Mouse (Mus musculus) midbrain, postnatal 0 days (tissue): ENCODE measurements around the gene Gse1. TPM values are rescaled to one million over a fixed set of nuclear protein-coding genes. Genes with fewer than 3 reads are reported as not detected.

Experiments used
- ATAC-seq: fragments of 200-750 bp; cut with Nextera tagmentation; 2 replicates; pipeline ENCODE4 v1.8.0; 2017; ENCODE audit warnings: moderate number of reproducible peaks, mild to moderate bottlenecking, moderate TSS enrichment, moderate library complexity; ENCODE audit not compliant: low FRiP score
- DNase-seq: peaks from one replicate; pipeline ENCODE4 v3.0.0-alpha.2; 2015; ENCODE audit warnings: low spot score
- H3K27ac ChIP-seq: fragments of 300-500 bp; sonication (generic); 2 replicates; pipeline ENCODE4 v1.5.1; 2014; ENCODE audit warnings: low read depth, mild to moderate bottlenecking, low read length, mixed read lengths
- H3K27me3 ChIP-seq: fragments of 300-500 bp; sonication (generic); 2 replicates; pipeline ENCODE4 v1.6.1; 2014; ENCODE audit warnings: low read length, control low read depth, mixed read lengths; ENCODE audit not compliant: insufficient read depth
- H3K36me3 ChIP-seq: fragments of 300-500 bp; sonication (generic); 2 replicates; pipeline ENCODE4 v1.6.1; 2014; ENCODE audit warnings: low read length, control low read depth, mixed read lengths; ENCODE audit not compliant: insufficient read depth
- H3K4me1 ChIP-seq: fragments of 300-500 bp; sonication (generic); 2 replicates; pipeline ENCODE4 v1.6.1; 2014; ENCODE audit warnings: mild to moderate bottlenecking, control low read depth, antibody characterized with exemption, low read length, mixed read lengths; ENCODE audit not compliant: insufficient read depth
- H3K4me2 ChIP-seq: fragments of 300-500 bp; sonication (generic); 2 replicates; pipeline ENCODE4 v1.6.1; 2014; ENCODE audit warnings: low read depth, mild to moderate bottlenecking, low read length, mixed read lengths; ENCODE audit not compliant: poor library complexity, severe bottlenecking
- H3K4me3 ChIP-seq: fragments of 300-500 bp; sonication (generic); 2 replicates; pipeline ENCODE4 v1.5.1; 2014; ENCODE audit warnings: low read depth, mild to moderate bottlenecking, low read length, moderate library complexity
- H3K9ac ChIP-seq: fragments of 300-500 bp; sonication (generic); replicated peaks from 2 replicates; pipeline ENCODE4 v1.6.1; 2014; ENCODE audit warnings: mild to moderate bottlenecking, low read length, moderate library complexity, mixed read lengths; ENCODE audit not compliant: poor library complexity, severe bottlenecking
- H3K9me3 ChIP-seq: fragments of 300-500 bp; sonication (generic); 2 replicates; pipeline ENCODE4 v1.6.1; 2016; ENCODE audit warnings: low read length, control low read depth
- CTCF ChIP-seq: IDR thresholded peaks from 2 replicates; pipeline ENCODE4 v1.5.1; 2016; ENCODE audit warnings: antibody characterized with exemption, mild to moderate bottlenecking
- WGBS: fragments of 180-500 bp; shearing (Covaris S2); extraction: QIAGEN DNeasy Blood & Tissue Kit; methylation state at CpG from one replicate; pipeline ENCODE4 v1.1.7; 2014; 5-methylcytosine and 5-hydroxymethylcytosine counted together
- polyA plus RNA-seq: library from polyadenylated mRNA; unstranded; fragments of >200 nt; fragmentation: Nextera tagmentation; extraction: Ambion mirVana; gene quantifications from 2 replicates; pipeline ENCODE4 v1.2.1, GENCODE M21; 2015
- total RNA-seq: library from RNA; depleted of rRNA; stranded (reverse); fragments of >200 nt; gene quantifications from 2 replicates; pipeline ENCODE4 v1.2.3, GENCODE M21; 2014; rRNA removed

Gse1 gene
- total RNA-seq: 47.3 and 51.3 TPM in 2 replicates
- 9.9 and 12.4 TPM in 2 replicates for polyA plus RNA-seq

- H3K9me3 ChIP-seq: no peaks in the 10 kb centered on the region
- peak within 1 kb of the TSS; percentile 61 for H3K4me3 ChIP-seq
- ATAC-seq: peak; percentile 35; the same call in 1 of the 2 replicates
- H3K4me1 ChIP-seq: peaks cover 20% of the 10 kb centered on the region
- peak within 1 kb of the TSS; percentile 75 for H3K9ac ChIP-seq
- no peaks in the 10 kb centered on the region for H3K36me3 ChIP-seq
- H3K27ac ChIP-seq: peak within 1 kb of the TSS; percentile 55
- peak; percentile 84 for DNase-seq
- H3K27me3 ChIP-seq: peaks cover 9% of the 10 kb centered on the region
- peak within 1 kb of the TSS; percentile 89 for H3K4me2 ChIP-seq
- WGBS: 3% methylated on average over 12 of the region's 52 CpGs
- TF ChIP-seq CTCF: no peak
Observed at GRCm38 (mm10) chr8:120227891-120228591, at the start of gene Gse1. Gene Gse1, plus strand, starts transcription at chr8:120228456.

DNA sequence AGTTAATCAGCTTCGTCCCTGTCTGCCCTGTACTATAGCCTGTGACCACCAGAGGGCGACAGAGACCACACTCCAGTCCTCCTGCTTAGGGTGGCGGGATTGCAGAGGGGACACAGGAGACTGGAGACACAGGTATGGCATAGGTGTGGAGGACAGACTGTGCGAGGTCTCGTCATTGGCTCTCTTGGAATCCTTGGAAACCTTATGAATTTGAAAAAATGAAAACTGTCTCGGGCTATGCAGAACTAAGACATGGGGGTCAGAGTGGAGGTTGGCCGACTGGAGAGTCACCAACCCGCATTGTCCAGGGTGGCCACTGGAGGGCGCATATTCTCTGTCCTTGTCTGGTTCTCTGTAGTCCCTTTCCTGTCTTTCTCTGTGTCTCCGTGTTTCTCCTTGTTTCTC is 49.2 kb upstream of the Gse1 start:
- Histone ChIP-seq H3K4me1 (peaks cover 17% of the 10 kb centered on the region), H3K27me3 (peaks cover 4% of the 10 kb centered on the region; the same call in 1 of the 2 replicates), H3K9ac (no peak overlapping the region), H3K27ac (no peak overlapping the region), H3K4me3 (no peak overlapping the region), H3K4me2 (peak overlapping the region; percentile 32), H3K36me3 (no peaks in the 10 kb centered on the region), H3K9me3 (no peaks in the 10 kb centered on the region)
- ATAC-seq (peak; percentile 57), DNase-seq (peak; percentile 90)
- under 1% methylated on average over 10 of the region's 10 CpGs for WGBS
- TF ChIP-seq CTCF: peak; percentile 98

DNA sequence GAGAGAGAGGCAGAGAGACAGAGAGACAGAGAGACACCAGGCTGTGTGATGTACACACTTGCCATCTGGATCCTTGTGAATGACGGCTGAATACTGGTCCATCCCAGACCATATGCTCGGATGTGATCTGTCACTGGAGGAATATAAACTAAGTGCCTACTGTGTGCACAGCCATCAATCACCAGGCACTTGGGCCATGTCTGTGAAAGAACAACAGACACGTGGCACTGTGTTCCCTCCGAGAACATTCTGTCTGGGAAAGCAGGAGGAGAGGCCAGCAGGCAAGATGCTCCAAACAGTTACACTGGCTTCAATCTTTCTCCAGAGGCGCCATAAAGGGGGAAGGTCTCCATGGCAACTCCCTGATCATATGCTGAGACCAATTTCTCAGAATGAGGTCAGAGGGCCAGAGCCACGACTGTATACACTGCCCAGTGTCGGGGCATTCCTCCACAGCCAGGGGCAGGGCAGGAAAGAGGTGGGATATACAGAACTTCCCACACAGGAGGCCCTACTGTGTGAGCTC is 47.7 kb upstream of the Gse1 start:
- no peak overlapping the region; the same call in 1 of the 2 replicates for H3K27ac ChIP-seq
- peaks cover 23% of the 10 kb centered on the region for H3K4me1 ChIP-seq
- no peak overlapping the region for H3K9ac ChIP-seq
- no peak overlapping the region for H3K4me2 ChIP-seq
- no peaks in the 10 kb centered on the region for H3K9me3 ChIP-seq
- DNase-seq: no peak
- H3K4me3 ChIP-seq: no peak overlapping the region
- 36% methylated on average over 7 of the region's 7 CpGs for WGBS
- no peak for ATAC-seq
- H3K27me3 ChIP-seq: no peaks in the 10 kb centered on the region
- H3K36me3 ChIP-seq: no peaks in the 10 kb centered on the region
- no peak for TF ChIP-seq CTCF

DNA sequence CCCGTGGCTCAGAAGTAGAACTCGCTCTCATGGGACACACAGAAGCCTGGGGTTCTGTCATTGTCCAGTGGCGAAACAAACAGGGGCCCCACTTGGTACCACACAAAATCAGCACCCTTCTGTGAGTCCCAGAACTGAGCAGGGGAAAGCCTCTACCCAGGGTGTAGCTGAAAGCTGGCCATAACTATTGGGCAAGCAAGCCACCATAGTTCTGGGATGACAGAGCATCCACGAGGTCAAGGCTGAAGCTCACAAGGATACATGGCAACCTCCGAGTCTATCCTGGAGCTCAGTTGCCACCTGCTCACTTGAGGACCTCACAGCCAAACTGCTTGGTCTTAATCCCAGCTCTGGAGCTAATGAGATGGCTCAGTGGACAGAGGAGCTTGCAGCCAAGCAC is 47.0 kb upstream of the Gse1 start:
- 87% methylated on average over 5 of the region's 5 CpGs for WGBS
- no peak for TF ChIP-seq CTCF
- Histone ChIP-seq H3K4me3 (no peak overlapping the region), H3K9ac (no peak overlapping the region), H3K36me3 (no peaks in the 10 kb centered on the region), H3K27ac (no peak overlapping the region), H3K27me3 (no peaks in the 10 kb centered on the region), H3K9me3 (no peaks in the 10 kb centered on the region), H3K4me2 (no peak overlapping the region), H3K4me1 (peaks cover 26% of the 10 kb centered on the region)
- DNase-seq (no peak), ATAC-seq (no peak)

DNA sequence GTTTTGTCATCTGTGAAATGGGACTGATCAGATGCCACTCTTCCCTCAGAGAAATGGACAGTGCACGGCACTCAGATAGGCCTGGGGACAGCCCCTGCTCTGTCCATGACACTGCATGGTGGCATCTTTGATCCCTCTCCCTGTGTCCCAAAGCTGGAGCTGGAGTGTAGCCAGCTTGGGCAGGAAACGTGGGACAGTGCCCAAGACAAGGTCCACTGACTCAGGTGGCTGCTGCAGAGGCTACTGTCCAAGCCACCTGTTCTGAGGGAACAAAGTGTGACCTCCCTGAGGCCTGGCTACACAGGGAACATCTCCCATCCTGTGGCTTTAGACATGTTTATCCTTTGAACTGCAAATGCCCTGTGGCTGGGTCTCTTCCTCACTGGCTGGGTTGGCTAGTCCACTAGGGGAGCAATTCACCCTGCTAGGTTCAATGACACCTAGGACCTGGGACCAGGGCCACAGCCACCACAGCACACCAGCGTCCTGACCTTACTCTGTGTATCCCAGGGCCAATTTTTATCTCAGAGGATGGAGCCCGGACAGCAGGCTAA is 46.3 kb upstream of the Gse1 start:
- DNase-seq: no peak
- Histone ChIP-seq H3K4me3 (no peak overlapping the region), H3K4me2 (no peak overlapping the region), H3K27me3 (no peaks in the 10 kb centered on the region), H3K9ac (no peak overlapping the region), H3K36me3 (no peaks in the 10 kb centered on the region), H3K4me1 (peaks cover 20% of the 10 kb centered on the region), H3K9me3 (no peaks in the 10 kb centered on the region), H3K27ac (no peak overlapping the region)
- WGBS: 78% methylated on average over 4 of the region's 4 CpGs
- ATAC-seq: no peak
- peak; percentile 31 for TF ChIP-seq CTCF

GRCm38 (mm10) chr8:120184366-120184765 is 43.9 kb upstream of the Gse1 start:
- no peak for ATAC-seq
- H3K27ac ChIP-seq: no peak overlapping the region
- DNase-seq: no peak
- no peaks in the 10 kb centered on the region for H3K36me3 ChIP-seq
- no peaks in the 10 kb centered on the region for H3K9me3 ChIP-seq
- no peak overlapping the region for H3K4me3 ChIP-seq
- 44% methylated on average over 9 of the region's 9 CpGs for WGBS
- H3K9ac ChIP-seq: no peak overlapping the region
- no peaks in the 10 kb centered on the region for H3K27me3 ChIP-seq
- TF ChIP-seq CTCF: no peak
- H3K4me1 ChIP-seq: peaks cover 8% of the 10 kb centered on the region
- H3K4me2 ChIP-seq: no peak overlapping the region
